8 mouse cellular contexts compared by ENCODE assay signal in the genomic region with DNA sequence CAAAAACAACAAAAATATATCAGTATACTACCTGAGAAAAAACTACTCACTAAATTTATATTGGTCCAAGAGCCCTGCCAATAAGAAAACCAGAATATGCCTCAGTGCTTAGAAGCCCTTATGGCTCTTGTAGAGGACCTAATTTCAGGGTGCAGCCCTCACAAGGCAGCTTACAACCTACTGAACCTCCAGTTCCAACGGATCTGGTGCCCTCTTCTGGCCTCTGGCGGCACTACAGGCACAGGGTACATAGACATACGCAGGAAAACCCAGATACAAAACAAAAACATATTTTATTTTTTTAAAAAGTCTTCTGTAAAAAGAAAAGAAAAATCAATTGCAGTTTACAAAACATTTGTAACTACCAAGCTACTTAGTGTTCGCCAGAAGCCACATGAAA.
DNase-seq lines count a peak whose midpoint lies in the region; ATAC-seq and TF ChIP-seq lines count a peak whose summit lies in the region.

No protein-coding gene starts in this region.

- no peaks in the 10 kb centered on the region for H3K36me3 ChIP-seq in liver, postnatal 0 days (replicated peaks; ENCODE audit: insufficient read depth, low read length)
- no peaks in the 10 kb centered on the region for H3K36me3 ChIP-seq in spleen, adult 2 months (ENCODE audit: control insufficient read depth, insufficient read depth, low read length)

- no peaks in the 10 kb centered on the region for H3K4me1 ChIP-seq in embryonic fibroblast, embryonic 13.5 days (ENCODE audit: control insufficient read depth, insufficient read depth, low read length)
- H3K4me1 ChIP-seq in liver, postnatal 0 days (ENCODE audit: insufficient read depth), result no peaks in the 10 kb centered on the region
- H3K4me1 ChIP-seq in spleen, adult 2 months (ENCODE audit: control insufficient read depth, insufficient read depth, insufficient read length), result no peaks in the 10 kb centered on the region

- WGBS in liver, postnatal 0 days (ENCODE audit: insufficient replicate concordance), result 32% methylated on average over 4 of the region's 4 CpGs
- 28% methylated on average over 4 of the region's 4 CpGs for WGBS in spleen, adult 2 months

- TF ChIP-seq POLR2A in embryonic fibroblast, embryonic 13.5 days (IDR thresholded peaks at IDR 0.05; ENCODE audit: low read depth, low read length), result no peak
- TF ChIP-seq POLR2A in spleen, adult 2 months (IDR thresholded peaks at IDR 0.05; ENCODE audit: low read depth, low read length), result no peak

- TF ChIP-seq CTCF in embryonic fibroblast, embryonic 13.5 days (IDR thresholded peaks at IDR 0.05; ENCODE audit: borderline replicate concordance, insufficient read depth, low read length), result peak; percentile 67; the same call in 1 of the 2 replicates
- TF ChIP-seq CTCF in liver, postnatal 0 days (IDR thresholded peaks at IDR 0.05; ENCODE audit: low read depth), result peak; percentile 84
- peak; percentile 85; the same call in 1 of the 2 replicates for TF ChIP-seq CTCF in spleen, adult 2 months (IDR thresholded peaks at IDR 0.05; ENCODE audit: extremely low read depth, insufficient read depth, insufficient read length, insufficient replicate concordance)

- no peak for TF ChIP-seq EP300 in liver, postnatal 0 days (IDR thresholded peaks at IDR 0.05; ENCODE audit: low read depth)

- H3K9me3 ChIP-seq in liver, postnatal 0 days (ENCODE audit: low read length), result no peaks in the 10 kb centered on the region

- no peak overlapping the region for H3K4me2 ChIP-seq in liver, postnatal 0 days (ENCODE audit: low read depth, low read length)

- ATAC-seq in liver, postnatal 0 days, result no peak

- no peak overlapping the region for H3K9ac ChIP-seq in liver, postnatal 0 days (replicated peaks)

- peak; percentile 15 to 75 for DNase-seq in adrenal gland, adult (ENCODE audit: inconsistent age in 2 of 2, low spot score in 1 of 2)
- DNase-seq in adrenal gland, postnatal 4 days (ENCODE audit: low spot score in 2 of 2), result no peak
- peak; percentile 26 to 28 for DNase-seq in layer of hippocampus, postnatal 10 days (ENCODE audit: low spot score in 2 of 2)
- DNase-seq in layer of hippocampus, postnatal 36 days, result no peak
- peak; percentile 34 for DNase-seq in WW6 (ENCODE audit: low read depth, low spot score)
- peak; percentile 73 for DNase-seq in liver, postnatal 0 days
- DNase-seq in spleen, adult 2 months (ENCODE audit: low read depth in 1 of 2, low spot score in 2 of 2), result peak; percentile 37 to 74

- H3K4me3 ChIP-seq in embryonic fibroblast, embryonic 13.5 days (ENCODE audit: insufficient read depth, low read length), result no peak overlapping the region
- H3K4me3 ChIP-seq in liver, postnatal 0 days (ENCODE audit: low read depth, low read length), result no peak overlapping the region
- H3K4me3 ChIP-seq in spleen, adult 2 months (ENCODE audit: extremely low read depth, insufficient read depth, insufficient read length), result no peak overlapping the region

- no peaks in the 10 kb centered on the region for H3K27me3 ChIP-seq in liver, postnatal 0 days (ENCODE audit: insufficient read depth, low read length)
- no peaks in the 10 kb centered on the region for H3K27me3 ChIP-seq in spleen, adult 2 months (ENCODE audit: control insufficient read depth, insufficient read depth, low read length)

- no peak overlapping the region for H3K27ac ChIP-seq in embryonic fibroblast, embryonic 13.5 days (ENCODE audit: insufficient read depth, low read length)
- no peak overlapping the region for H3K27ac ChIP-seq in liver, postnatal 0 days (ENCODE audit: low read depth)
- no peak overlapping the region for H3K27ac ChIP-seq in spleen, adult 2 months (ENCODE audit: insufficient read depth, low read length)

Comparison
In these comparisons a context has a peak if more than half of its experiments do, and no peak if none do; other contexts are left out.
1. DNase-seq: peak in adrenal gland, adult (2 of 2), layer of hippocampus, postnatal 10 days (2 of 2), WW6 (single experiment), liver, postnatal 0 days (single experiment) and spleen, adult 2 months (2 of 2); none in adrenal gland, postnatal 4 days (0 of 2) and layer of hippocampus, postnatal 36 days (0 of 2).
2. Peak in every context shown above with its lines, with median percentiles within 50 percentile points of each other: CTCF ChIP-seq.